Mouse (Mus musculus): ENCODE data around the gene Rbm20. TPM values are rescaled to one million over a fixed set of nuclear protein-coding genes. Genes with fewer than 3 reads are reported as not detected.

Rbm20 gene
- polyA plus RNA-seq, 1 experiment from 2014 or later, result 51.8 TPM

DNA sequence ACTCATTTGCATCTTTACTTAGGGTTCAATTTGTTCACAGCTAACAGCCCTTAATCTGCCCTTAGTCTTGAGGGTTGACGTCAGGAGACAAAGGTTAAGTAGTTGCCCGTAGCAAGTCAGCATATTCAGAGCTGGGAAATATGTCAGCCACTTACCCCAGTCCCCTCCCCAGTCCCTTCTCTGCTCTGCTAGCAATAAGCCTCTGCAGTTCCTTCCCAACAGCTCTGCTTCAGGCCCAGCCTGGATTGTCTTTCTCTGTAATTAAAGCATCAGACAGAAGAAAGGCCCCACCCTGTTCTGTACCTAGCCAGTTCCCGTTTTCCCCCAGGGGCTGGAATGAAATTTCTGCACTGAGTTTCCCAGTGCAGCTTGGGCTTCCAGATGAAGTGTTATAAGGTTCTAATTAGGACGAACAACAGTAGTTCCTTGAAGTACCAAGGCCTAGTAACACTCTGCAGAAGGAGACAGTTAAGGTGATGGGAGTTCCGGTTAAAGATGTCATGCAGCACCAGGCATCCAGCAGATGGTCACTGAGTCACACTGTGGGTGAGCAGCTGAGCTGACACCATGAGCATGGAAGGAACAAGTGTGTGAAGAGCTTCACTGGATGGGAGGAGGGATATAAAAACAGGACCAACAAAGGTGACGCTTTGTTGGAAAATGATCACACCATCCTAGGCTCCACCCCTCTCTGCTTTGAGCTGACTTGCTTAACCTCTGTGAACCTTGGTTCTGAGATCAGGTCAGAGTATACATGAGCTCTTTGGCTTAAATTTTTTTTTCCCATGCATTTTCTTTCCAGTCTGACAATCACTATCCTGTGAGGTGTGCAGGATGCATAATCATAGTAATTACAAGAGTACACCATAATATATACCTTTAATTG is 159.7 kb downstream of the Rbm20 start:
- Histone ChIP-seq H3K9ac (no peak overlapping the region), H3K36me3 (peaks cover 69% of the 10 kb centered on the region), H3K9me3 (replicated peaks) (no peaks in the 10 kb centered on the region), H3K4me1 (replicated peaks) (peaks cover 9% of the 10 kb centered on the region), H3K27me3 (replicated peaks) (no peaks in the 10 kb centered on the region), H3K27ac (ENCODE audit: poor library complexity, severe bottlenecking) (no peak overlapping the region), H3K4me2 (no peak overlapping the region), H3K4me3 (no peak overlapping the region)
- WGBS, result 67% methylated on average over 6 of the region's 6 CpGs
- ATAC-seq (ENCODE audit: insufficient number of reproducible peaks, low FRiP score), result no peak

- Histone ChIP-seq H3K4me3 (no peak overlapping the region), H3K27ac (ENCODE audit: poor library complexity, severe bottlenecking) (no peak overlapping the region; the same call in 1 of the 2 replicates), H3K9me3 (replicated peaks) (no peaks in the 10 kb centered on the region), H3K27me3 (replicated peaks) (no peaks in the 10 kb centered on the region), H3K4me1 (replicated peaks) (0 out of 2 replicates have a peak, but pooled peaks cover 3% of the 10 kb centered on the region), H3K36me3 (peaks cover 72% of the 10 kb centered on the region), H3K9ac (no peak overlapping the region), H3K4me2 (no peak overlapping the region)
- WGBS, result 66% methylated on average over 9 of the region's 9 CpGs
- ATAC-seq (ENCODE audit: insufficient number of reproducible peaks, low FRiP score), result no peak
Measured at GRCm38 (mm10) chr19:53838850-53839249, 161.7 kb downstream of the Rbm20 start.

GRCm38 (mm10) chr19:53839837-53840236 is 162.7 kb downstream of the Rbm20 start:
- 65% methylated on average over 6 of the region's 6 CpGs for WGBS
- no peak overlapping the region for H3K27ac ChIP-seq (ENCODE audit: poor library complexity, severe bottlenecking)
- no peaks in the 10 kb centered on the region for H3K27me3 ChIP-seq (replicated peaks)
- H3K9ac ChIP-seq, result no peak overlapping the region
- no peak overlapping the region for H3K4me2 ChIP-seq
- ATAC-seq (ENCODE audit: insufficient number of reproducible peaks, low FRiP score), result no peak
- peaks cover 74% of the 10 kb centered on the region for H3K36me3 ChIP-seq
- H3K4me1 ChIP-seq (replicated peaks), result 0 out of 2 replicates have a peak, but pooled peaks cover 3% of the 10 kb centered on the region
- no peak overlapping the region for H3K4me3 ChIP-seq
- H3K9me3 ChIP-seq (replicated peaks), result no peaks in the 10 kb centered on the region

DNA sequence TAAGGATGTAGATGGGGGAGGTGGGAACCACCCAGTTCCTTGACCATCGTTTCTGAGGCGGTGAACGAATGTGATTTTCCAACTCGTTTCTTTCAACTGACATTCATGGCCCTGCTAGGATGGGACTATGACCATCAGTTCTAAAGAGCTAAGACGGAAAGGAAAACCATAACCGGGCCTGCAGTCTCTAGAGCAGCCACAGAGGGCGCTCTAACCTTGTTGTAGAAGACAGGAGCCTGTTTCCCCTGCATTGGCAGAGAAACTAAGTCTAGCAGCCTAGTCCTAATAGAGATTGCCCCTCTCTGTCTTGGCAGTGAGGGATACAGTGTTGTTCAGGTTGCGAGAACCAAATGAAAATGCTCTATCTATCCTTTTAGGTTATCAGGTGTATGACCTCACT is 164.8 kb downstream of the Rbm20 start:
- H3K4me2 ChIP-seq, result no peak overlapping the region
- H3K9ac ChIP-seq, result no peak overlapping the region
- 72% methylated on average over 8 of the region's 8 CpGs for WGBS
- no peak overlapping the region for H3K27ac ChIP-seq (ENCODE audit: poor library complexity, severe bottlenecking)
- peaks cover 82% of the 10 kb centered on the region for H3K36me3 ChIP-seq
- H3K4me1 ChIP-seq (replicated peaks), result peaks cover 13% of the 10 kb centered on the region
- H3K9me3 ChIP-seq (replicated peaks), result no peaks in the 10 kb centered on the region
- ATAC-seq (ENCODE audit: insufficient number of reproducible peaks, low FRiP score), result no peak
- no peaks in the 10 kb centered on the region for H3K27me3 ChIP-seq (replicated peaks)
- H3K4me3 ChIP-seq, result no peak overlapping the region

GRCm38 (mm10) chr19:53843972-53844371 is 166.9 kb downstream of the Rbm20 start:
- Histone ChIP-seq H3K4me3 (no peak overlapping the region), H3K4me2 (no peak overlapping the region), H3K9ac (no peak overlapping the region), H3K4me1 (replicated peaks) (peaks cover 30% of the 10 kb centered on the region), H3K36me3 (peaks cover 81% of the 10 kb centered on the region), H3K9me3 (replicated peaks) (no peaks in the 10 kb centered on the region), H3K27ac (ENCODE audit: poor library complexity, severe bottlenecking) (no peak overlapping the region), H3K27me3 (replicated peaks) (no peaks in the 10 kb centered on the region)
- no peak for ATAC-seq (ENCODE audit: insufficient number of reproducible peaks, low FRiP score)
- 65% methylated on average over 8 of the region's 8 CpGs for WGBS

DNA sequence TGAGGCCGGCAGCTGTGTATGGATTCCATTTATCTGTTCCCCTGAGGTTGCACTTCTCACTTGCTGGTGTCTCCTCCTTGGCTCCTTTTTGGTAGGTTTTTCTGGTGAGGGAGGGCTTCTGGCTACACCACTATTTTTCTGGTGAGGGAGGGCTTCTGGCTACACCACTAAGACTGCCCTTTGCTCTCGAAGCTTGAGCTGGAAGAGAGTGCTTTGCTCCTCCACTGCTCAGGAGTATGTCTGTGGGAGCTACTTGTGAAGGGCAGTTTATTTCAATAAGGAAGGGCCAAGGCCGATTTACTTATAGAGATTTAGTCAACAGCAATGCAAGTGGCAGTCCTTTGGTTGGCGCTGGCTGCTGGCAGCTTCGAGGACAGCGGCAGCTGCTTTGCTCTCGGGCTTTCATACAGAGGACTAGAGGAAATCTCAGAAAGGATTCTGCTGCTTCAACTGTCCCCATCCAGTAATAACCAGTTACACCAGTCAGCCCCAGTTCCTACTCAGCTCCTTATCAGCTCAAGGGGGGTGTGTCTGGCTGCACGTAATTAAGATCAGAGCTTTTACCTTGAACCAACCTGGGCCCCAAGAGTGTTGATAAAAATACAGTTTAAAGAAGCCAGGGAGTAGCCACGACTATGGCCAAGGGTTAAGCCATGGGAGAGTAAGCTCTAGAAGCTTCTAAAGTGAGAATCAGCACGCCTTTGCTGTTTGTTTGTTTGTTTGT is 171.3 kb downstream of the Rbm20 start:
- ATAC-seq (ENCODE audit: insufficient number of reproducible peaks, low FRiP score), result no peak
- no peak overlapping the region for H3K27ac ChIP-seq (ENCODE audit: poor library complexity, severe bottlenecking)
- H3K4me2 ChIP-seq, result no peak overlapping the region
- no peaks in the 10 kb centered on the region for H3K27me3 ChIP-seq (replicated peaks)
- 74% methylated on average over 10 of the region's 10 CpGs for WGBS
- peaks cover 67% of the 10 kb centered on the region for H3K36me3 ChIP-seq
- H3K4me1 ChIP-seq (replicated peaks), result peaks cover 46% of the 10 kb centered on the region
- no peak overlapping the region for H3K9ac ChIP-seq
- H3K4me3 ChIP-seq, result no peak overlapping the region
- H3K9me3 ChIP-seq (replicated peaks), result no peaks in the 10 kb centered on the region

DNA sequence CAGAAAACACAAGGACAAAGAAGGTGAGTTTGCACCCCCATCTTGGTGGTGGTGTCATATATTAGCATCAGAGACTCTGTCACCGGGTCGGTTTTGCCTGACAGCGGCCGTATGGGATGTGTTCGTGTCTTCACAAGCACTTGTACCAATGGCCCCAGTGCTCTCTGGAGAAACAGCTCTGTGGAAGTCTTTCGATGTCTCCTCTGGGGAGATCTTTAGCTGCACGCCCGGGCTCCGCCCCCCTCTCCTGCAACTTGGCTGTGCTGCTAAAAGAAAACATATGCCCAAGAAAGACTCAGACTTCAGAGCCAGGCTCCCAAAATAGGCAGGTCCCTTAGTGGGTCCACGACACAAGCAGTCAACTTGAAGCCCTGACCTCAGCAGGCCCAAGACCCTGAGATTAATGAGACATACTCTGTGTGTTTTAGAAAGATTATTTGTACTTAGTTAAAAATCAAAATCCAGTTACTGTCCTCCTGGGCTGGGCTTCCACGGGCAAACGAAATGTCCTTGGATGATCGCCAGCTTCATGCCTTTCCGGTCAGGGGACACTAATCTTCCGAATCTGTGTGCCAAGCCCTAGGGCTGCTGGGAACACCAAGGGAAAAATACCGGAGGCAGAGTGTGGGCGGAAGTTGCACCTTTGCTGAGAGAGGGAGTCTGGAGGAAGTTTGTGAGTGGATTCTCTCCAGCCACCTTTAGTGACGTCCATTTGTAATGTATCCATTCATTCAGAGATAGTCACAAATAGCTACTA is 173.2 kb downstream of the Rbm20 start:
- H3K36me3 ChIP-seq, result peaks cover 59% of the 10 kb centered on the region
- peak overlapping the region; percentile 56 for H3K27ac ChIP-seq (ENCODE audit: poor library complexity, severe bottlenecking)
- H3K9ac ChIP-seq, result no peak overlapping the region
- no peak overlapping the region for H3K4me2 ChIP-seq
- H3K27me3 ChIP-seq (replicated peaks), result no peaks in the 10 kb centered on the region
- H3K9me3 ChIP-seq (replicated peaks), result no peaks in the 10 kb centered on the region
- H3K4me3 ChIP-seq, result no peak overlapping the region
- 41% methylated on average over 18 of the region's 18 CpGs for WGBS
- no peak; the same call in 1 of the 2 replicates for ATAC-seq (ENCODE audit: insufficient number of reproducible peaks, low FRiP score)
- H3K4me1 ChIP-seq (replicated peaks), result peaks cover 46% of the 10 kb centered on the region

DNA sequence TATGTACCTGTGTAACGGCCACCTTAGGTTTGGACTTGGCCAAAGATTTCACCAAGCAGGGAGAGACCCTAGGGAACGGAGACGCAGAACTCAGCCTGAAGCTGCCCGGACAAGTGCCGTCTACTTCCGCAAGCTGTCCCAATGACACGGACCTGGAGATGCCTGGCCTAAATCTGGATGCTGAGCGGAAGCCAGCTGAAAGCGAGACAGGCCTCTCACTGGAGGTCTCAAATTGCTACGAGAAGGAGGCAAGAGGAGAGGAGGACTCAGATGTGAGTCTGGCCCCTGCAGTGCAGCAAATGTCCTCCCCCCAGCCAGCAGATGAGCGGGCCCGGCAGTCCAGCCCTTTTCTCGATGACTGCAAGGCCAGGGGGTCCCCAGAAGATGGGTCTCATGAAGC is 174.2 kb downstream of the Rbm20 start:
- Histone ChIP-seq H3K4me3 (no peak overlapping the region), H3K27me3 (replicated peaks) (no peaks in the 10 kb centered on the region), H3K36me3 (peaks cover 58% of the 10 kb centered on the region), H3K4me2 (no peak overlapping the region), H3K9ac (no peak overlapping the region), H3K4me1 (replicated peaks) (peaks cover 42% of the 10 kb centered on the region), H3K27ac (ENCODE audit: poor library complexity, severe bottlenecking) (no peak overlapping the region), H3K9me3 (replicated peaks) (no peaks in the 10 kb centered on the region)
- 75% methylated on average over 13 of the region's 13 CpGs for WGBS
- ATAC-seq (ENCODE audit: insufficient number of reproducible peaks, low FRiP score), result no peak

GRCm38 (mm10) chr19:53851826-53852698 is 175.0 kb downstream of the Rbm20 start:
- no peak overlapping the region for H3K27ac ChIP-seq (ENCODE audit: poor library complexity, severe bottlenecking)
- no peak overlapping the region for H3K9ac ChIP-seq
- peaks cover 54% of the 10 kb centered on the region for H3K36me3 ChIP-seq
- ATAC-seq (ENCODE audit: insufficient number of reproducible peaks, low FRiP score), result no peak
- WGBS, result 89% methylated on average over 14 of the region's 14 CpGs
- H3K4me3 ChIP-seq, result no peak overlapping the region
- no peaks in the 10 kb centered on the region for H3K9me3 ChIP-seq (replicated peaks)
- H3K4me2 ChIP-seq, result no peak overlapping the region
- H3K27me3 ChIP-seq (replicated peaks), result no peaks in the 10 kb centered on the region
- H3K4me1 ChIP-seq (replicated peaks), result peaks cover 41% of the 10 kb centered on the region

GRCm38 (mm10) chr19:53852699-53853451 is 175.8 kb downstream of the Rbm20 start:
- Histone ChIP-seq H3K4me3 (no peak overlapping the region), H3K9ac (no peak overlapping the region), H3K27me3 (replicated peaks) (no peaks in the 10 kb centered on the region), H3K9me3 (replicated peaks) (no peaks in the 10 kb centered on the region), H3K4me2 (no peak overlapping the region), H3K36me3 (peaks cover 52% of the 10 kb centered on the region), H3K27ac (ENCODE audit: poor library complexity, severe bottlenecking) (no peak overlapping the region), H3K4me1 (replicated peaks) (peaks cover 39% of the 10 kb centered on the region)
- WGBS, result 72% methylated on average over 15 of the region's 15 CpGs
- no peak for ATAC-seq (ENCODE audit: insufficient number of reproducible peaks, low FRiP score)
